Mouse (Mus musculus): Measurements from ENCODE around the gene Smim4. TPM values are rescaled to one million over a fixed set of nuclear protein-coding genes. Genes with fewer than 3 reads are reported as not detected.

Gene Smim4
- total RNA-seq, 2 experiments from 2014 or later, result 64.8 to 72.2 TPM

- DNase-seq, result no peak
- intact Hi-C loops (cut with DNase I), result no loop called here
These were observed 1.9 kb downstream of the Smim4 start for GRCm38 (mm10) chr14:31126826-31127225.

- intact Hi-C loops (cut with DNase I), result no loop called here
- DNase-seq, result no peak
These were observed 3.4 kb downstream of the Smim4 start for GRCm38 (mm10) chr14:31125106-31126075.

- intact Hi-C loops (cut with DNase I), result no loop called here
- DNase-seq, result no peak
These were observed 13.2 kb downstream of the Smim4 start for GRCm38 (mm10) chr14:31115522-31115921.

GRCm38 (mm10) chr14:31114011-31114410 lies 14.7 kb downstream of the Smim4 start:
- intact Hi-C loops (cut with DNase I), result no loop called here

GRCm38 (mm10) chr14:31112187-31112586 lies 16.6 kb downstream of the Smim4 start:
- intact Hi-C loops (cut with DNase I), result no loop called here
- DNase-seq, result no peak

More at GRCm38 (mm10) chr14:31114011-31114410, 14.7 kb downstream of the Smim4 start:
- no peak for DNase-seq

DNA sequence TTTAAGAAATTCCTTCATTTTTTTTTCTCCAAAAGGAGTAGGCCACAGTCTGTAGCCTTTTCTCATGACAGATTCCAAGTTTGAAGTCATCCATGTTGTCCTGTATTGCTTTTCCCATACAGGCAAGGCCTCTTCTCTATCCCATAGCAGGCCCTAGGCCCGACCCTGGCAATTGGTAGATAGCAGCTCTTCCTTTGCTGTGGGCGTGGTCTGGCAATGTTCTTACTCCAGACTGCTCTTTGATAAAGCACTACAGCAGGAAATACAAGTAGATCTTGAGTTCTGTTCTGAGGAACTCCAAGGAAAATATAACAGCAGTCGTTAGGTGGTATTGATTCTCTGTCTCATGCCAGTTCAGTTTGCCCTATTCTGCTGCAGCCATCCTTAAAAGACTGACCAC lies 18.1 kb downstream of the Smim4 start:
- no peak for DNase-seq
- intact Hi-C loops (cut with DNase I), result no loop called here

DNA sequence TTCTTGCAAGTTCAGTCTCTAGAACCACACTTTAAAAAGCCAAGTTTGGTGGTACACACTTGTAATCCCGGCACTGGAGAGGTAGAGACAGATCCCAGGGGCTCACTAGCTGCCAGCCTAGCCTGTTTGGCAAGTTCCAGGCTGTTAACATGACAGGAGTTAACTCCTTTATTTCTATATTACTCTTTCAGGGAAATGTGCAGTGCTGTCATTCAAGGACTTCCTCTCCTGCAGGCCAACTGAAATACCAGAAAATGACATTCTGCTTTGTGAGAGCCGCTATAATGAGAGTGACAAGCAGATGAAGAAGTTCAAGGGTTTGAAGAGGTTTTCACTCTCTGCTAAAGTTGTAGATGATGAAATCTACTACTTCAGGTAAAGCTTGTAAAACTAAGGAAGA lies 23.6 kb downstream of the Smim4 start:
- intact Hi-C loops (cut with DNase I), result no loop called here

GRCm38 (mm10) chr14:31089918-31090317 lies 38.8 kb downstream of the Smim4 start:
- intact Hi-C loops (cut with DNase I), result no loop called here
- DNase-seq, result no peak

More for the DNA sequence above, 23.6 kb downstream of the Smim4 start:
- DNase-seq, result no peak

- intact Hi-C loops (cut with DNase I), result no loop called here
- DNase-seq, result no peak
These were observed 40.2 kb downstream of the Smim4 start for GRCm38 (mm10) chr14:31088515-31088914.

DNA sequence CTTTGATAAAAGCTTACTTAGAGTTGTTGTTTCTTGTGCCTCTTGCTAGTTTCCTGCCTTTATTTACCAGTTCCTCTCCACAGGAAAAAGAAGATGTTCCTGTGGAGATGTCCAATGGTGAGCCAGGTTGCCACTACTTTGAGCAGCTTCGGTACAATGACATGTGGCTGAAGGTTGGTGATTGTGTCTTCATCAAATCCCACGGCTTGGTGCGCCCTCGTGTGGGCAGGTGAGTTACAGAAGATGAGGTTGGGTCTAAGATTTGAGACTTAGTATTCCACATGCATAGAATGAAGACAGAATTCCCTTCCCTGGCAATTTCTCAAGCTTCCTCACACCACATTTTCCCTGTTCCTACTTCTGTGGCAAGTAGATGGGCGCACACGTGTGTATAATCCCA lies 41.3 kb downstream of the Smim4 start:
- no peak for DNase-seq
- intact Hi-C loops (cut with DNase I), result no loop called here

DNA sequence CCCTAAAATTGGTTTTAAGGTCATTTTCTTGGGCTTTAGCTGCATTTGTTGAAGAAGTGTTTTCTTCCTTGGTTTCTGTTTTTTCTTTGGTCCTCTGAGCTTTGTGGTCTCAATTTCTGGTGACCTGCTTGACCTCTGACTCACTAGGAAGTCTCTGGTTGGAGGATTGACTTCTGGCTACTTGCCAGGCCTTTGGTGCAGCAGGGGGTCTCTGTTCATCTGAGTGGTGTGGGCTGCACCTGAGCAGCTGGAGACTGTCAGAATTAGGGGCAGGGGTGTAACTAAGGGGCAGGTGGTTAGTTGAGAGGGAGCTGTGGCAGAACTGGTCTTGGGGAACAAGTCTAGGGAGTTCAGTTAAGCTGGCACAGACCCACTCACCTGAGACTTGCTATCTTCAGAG lies 47.6 kb downstream of the Smim4 start:
- no peak for DNase-seq
- intact Hi-C loops (cut with DNase I), result no loop called here

GRCm38 (mm10) chr14:31079313-31080028 lies 49.3 kb downstream of the Smim4 start:
- intact Hi-C loops (cut with DNase I), result no loop called here
- no peak for DNase-seq

GRCm38 (mm10) chr14:31078597-31079208 lies 50.1 kb downstream of the Smim4 start:
- DNase-seq, result no peak
- intact Hi-C loops (cut with DNase I), result no loop called here

- no peak for DNase-seq
- intact Hi-C loops (cut with DNase I), result no loop called here
These were observed 59.5 kb downstream of the Smim4 start for GRCm38 (mm10) chr14:31069086-31069733.

GRCm38 (mm10) chr14:31062277-31062676 lies 66.5 kb downstream of the Smim4 start:
- intact Hi-C loops (cut with DNase I), result no loop called here
- DNase-seq, result no peak

- intact Hi-C loops (cut with DNase I), result no loop called here
These were observed 82.9 kb downstream of the Smim4 start for GRCm38 (mm10) chr14:31045817-31046216.

GRCm38 (mm10) chr14:31045296-31045695 lies 83.5 kb downstream of the Smim4 start:
- DNase-seq, result no peak
- intact Hi-C loops (cut with DNase I), result no loop called here

More at GRCm38 (mm10) chr14:31045817-31046216, 82.9 kb downstream of the Smim4 start:
- DNase-seq, result no peak
